Mouse (Mus musculus) heart, postnatal 0 days (tissue): ENCODE data around the gene Urb1. TPM values are rescaled to one million over a fixed set of nuclear protein-coding genes. Genes with fewer than 3 reads are reported as not detected.

Experiments
- ATAC-seq: fragments of 200-750 bp; cut with Nextera tagmentation; 2 replicates; pipeline ENCODE4 v1.8.0; 2017; ENCODE audit warnings: low read depth, moderate number of reproducible peaks, moderate library complexity; ENCODE audit not compliant: insufficient read depth
- DNase-seq: peaks from one replicate; pipeline ENCODE4 v3.0.0-alpha.2; 2016; ENCODE audit warnings: low spot score
- H3K27ac ChIP-seq: fragments of 300-500 bp; sonication (generic); 2 replicates; pipeline ENCODE4 v1.5.1; 2014; ENCODE audit warnings: low read depth, mild to moderate bottlenecking
- H3K27me3 ChIP-seq: fragments of 300-500 bp; sonication (generic); 2 replicates; pipeline ENCODE4 v1.6.1; 2014; ENCODE audit warnings: low read length, mixed read lengths; ENCODE audit not compliant: control insufficient read depth, insufficient read depth
- H3K36me3 ChIP-seq: fragments of 300-500 bp; sonication (generic); replicated peaks from 2 replicates; pipeline ENCODE4 v1.6.1; 2014; ENCODE audit warnings: low read length, mixed read lengths; ENCODE audit not compliant: control insufficient read depth, insufficient read depth
- H3K4me1 ChIP-seq: fragments of 300-500 bp; sonication (generic); 2 replicates; pipeline ENCODE4 v1.6.1; 2014; ENCODE audit warnings: antibody characterized with exemption; ENCODE audit not compliant: control insufficient read depth, insufficient read depth
- H3K4me2 ChIP-seq: fragments of 300-500 bp; sonication (generic); 2 replicates; pipeline ENCODE4 v1.6.1; 2014; ENCODE audit warnings: low read depth, mild to moderate bottlenecking, low read length, moderate library complexity
- H3K4me3 ChIP-seq: fragments of 300-500 bp; sonication (generic); 2 replicates; pipeline ENCODE4 v1.5.1; 2014; ENCODE audit warnings: low read depth, low read length
- H3K9ac ChIP-seq: fragments of 300-500 bp; sonication (generic); replicated peaks from 2 replicates; pipeline ENCODE4 v1.6.1; 2014; ENCODE audit warnings: low read depth, low read length, mixed read lengths
- H3K9me3 ChIP-seq: fragments of 300-500 bp; sonication (generic); replicated peaks from 2 replicates; pipeline ENCODE4 v1.6.1; 2016; ENCODE audit warnings: low read length; ENCODE audit not compliant: control insufficient read depth
- CTCF ChIP-seq: IDR thresholded peaks from 2 replicates; pipeline ENCODE4 v1.5.1; 2016; ENCODE audit warnings: antibody characterized with exemption, control low read depth, low read depth
- EP300 ChIP-seq: IDR thresholded peaks from 2 replicates; pipeline ENCODE4 v1.6.1; 2016; ENCODE audit warnings: antibody characterized with exemption, low read depth
- WGBS: fragments of 180-500 bp; shearing (Covaris S2); extraction: QIAGEN DNeasy Blood & Tissue Kit; methylation state at CpG from one replicate; pipeline ENCODE4 v1.1.7; 2014; 5-methylcytosine and 5-hydroxymethylcytosine counted together
- polyA plus RNA-seq: library from polyadenylated mRNA; unstranded; fragments of >200 nt; fragmentation: Nextera tagmentation; extraction: Ambion mirVana; gene quantifications from 2 replicates; pipeline ENCODE4 v1.2.1, GENCODE M21; 2015
- total RNA-seq: library from RNA; depleted of rRNA; stranded (reverse); fragments of >200 nt; gene quantifications from 2 replicates; pipeline ENCODE4 v1.2.3, GENCODE M21; 2014; ENCODE audit warnings: low replicate concordance

Gene Urb1
- total and polyA plus RNA-seq, 2 experiments from 2014 or later = 3.0 to 8.7 TPM

- TF ChIP-seq EP300 (no peak), CTCF (no peak)
- no peaks in the 10 kb centered on the region for H3K27me3 ChIP-seq
- H3K4me1 ChIP-seq = peaks cover 6% of the 10 kb centered on the region; the same call in 1 of the 2 replicates
- DNase-seq (no peak), ATAC-seq (no peak)
- no peak overlapping the region for H3K4me3 ChIP-seq
- no peak overlapping the region for H3K27ac ChIP-seq
- no peak overlapping the region for H3K4me2 ChIP-seq
- 82% methylated on average over 9 of the region's 9 CpGs for WGBS
- peaks cover 79% of the 10 kb centered on the region for H3K36me3 ChIP-seq
- no peak overlapping the region for H3K9ac ChIP-seq
- H3K9me3 ChIP-seq = no peaks in the 10 kb centered on the region
Observed at GRCm38 (mm10) chr16:90765195-90765877, 44.9 kb downstream of the Urb1 start.

GRCm38 (mm10) chr16:90760515-90760914, 49.7 kb downstream of the Urb1 start:
- peaks cover 58% of the 10 kb centered on the region for H3K36me3 ChIP-seq
- ATAC-seq = peak; percentile 82
- no peak overlapping the region for H3K4me2 ChIP-seq

DNA sequence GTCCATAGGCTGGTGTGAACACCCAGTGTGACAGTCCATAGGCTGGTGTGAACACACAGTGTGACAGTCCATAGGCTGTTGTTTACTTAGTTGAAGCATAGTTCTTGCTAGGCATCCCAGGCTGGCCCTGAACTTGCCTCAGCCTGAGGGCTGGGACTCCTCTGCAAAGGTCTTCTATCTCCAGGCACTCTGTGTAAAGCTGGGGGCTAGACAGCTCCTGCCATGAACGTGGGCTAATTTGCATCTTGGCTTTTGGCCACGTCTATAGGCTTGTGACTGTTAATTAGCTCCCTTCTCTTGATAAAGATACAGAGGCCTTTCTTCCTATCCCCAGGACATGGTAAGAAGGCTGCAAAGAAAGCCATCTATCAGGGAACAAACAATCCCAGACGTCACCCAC, 50.9 kb downstream of the Urb1 start:
- no peak overlapping the region for H3K4me2 ChIP-seq
- no peaks in the 10 kb centered on the region for H3K9me3 ChIP-seq
- WGBS = 62% methylated on average over 3 of the region's 3 CpGs
- ATAC-seq (no peak), DNase-seq (no peak)
- H3K27ac ChIP-seq = no peak overlapping the region
- H3K9ac ChIP-seq = no peak overlapping the region
- H3K27me3 ChIP-seq = no peaks in the 10 kb centered on the region
- no peak for TF ChIP-seq CTCF
- no peak overlapping the region for H3K4me3 ChIP-seq
- H3K36me3 ChIP-seq = peaks cover 62% of the 10 kb centered on the region
- peaks cover 10% of the 10 kb centered on the region; the same call in 1 of the 2 replicates for H3K4me1 ChIP-seq

More at GRCm38 (mm10) chr16:90760515-90760914, 49.7 kb downstream of the Urb1 start:
- no peak overlapping the region for H3K4me3 ChIP-seq
- no peak overlapping the region for H3K27ac ChIP-seq
- no peak for TF ChIP-seq EP300
- DNase-seq = peak; percentile 27
- 20% methylated on average over 4 of the region's 4 CpGs for WGBS
- H3K9me3 ChIP-seq = no peaks in the 10 kb centered on the region
- no peak overlapping the region for H3K9ac ChIP-seq
- peaks cover 10% of the 10 kb centered on the region; the same call in 1 of the 2 replicates for H3K4me1 ChIP-seq
- no peaks in the 10 kb centered on the region for H3K27me3 ChIP-seq

- ATAC-seq = no peak
- H3K4me3 ChIP-seq = no peak overlapping the region
- H3K4me2 ChIP-seq = no peak overlapping the region
- 87% methylated on average over 13 of the region's 13 CpGs for WGBS
- no peak overlapping the region for H3K27ac ChIP-seq
- DNase-seq = no peak
- H3K4me1 ChIP-seq = peaks cover 10% of the 10 kb centered on the region
- H3K27me3 ChIP-seq = no peaks in the 10 kb centered on the region
- no peak for TF ChIP-seq CTCF
- TF ChIP-seq EP300 = no peak
- no peak overlapping the region for H3K9ac ChIP-seq
- H3K9me3 ChIP-seq = no peaks in the 10 kb centered on the region
- peaks cover 47% of the 10 kb centered on the region for H3K36me3 ChIP-seq
Observed at GRCm38 (mm10) chr16:90753386-90753941, 56.7 kb downstream of the Urb1 start.

GRCm38 (mm10) chr16:90748169-90748568, 62.0 kb downstream of the Urb1 start:
- Histone ChIP-seq H3K27me3 (no peaks in the 10 kb centered on the region), H3K4me1 (peaks cover 17% of the 10 kb centered on the region), H3K4me2 (no peak overlapping the region), H3K9me3 (no peaks in the 10 kb centered on the region), H3K4me3 (no peak overlapping the region), H3K9ac (no peak overlapping the region), H3K27ac (no peak overlapping the region), H3K36me3 (peaks cover 16% of the 10 kb centered on the region)
- ATAC-seq (no peak), DNase-seq (no peak)
- TF ChIP-seq CTCF (no peak), EP300 (no peak)
- 87% methylated on average over 7 of the region's 7 CpGs for WGBS

- H3K9me3 ChIP-seq = no peaks in the 10 kb centered on the region
- H3K27ac ChIP-seq = peak overlapping the region; percentile 27
- H3K4me3 ChIP-seq = no peak overlapping the region
- H3K4me2 ChIP-seq = no peak overlapping the region
- no peak overlapping the region for H3K9ac ChIP-seq
- 42% methylated on average over 6 of the region's 6 CpGs for WGBS
- peaks cover 11% of the 10 kb centered on the region for H3K36me3 ChIP-seq
- H3K27me3 ChIP-seq = no peaks in the 10 kb centered on the region
- H3K4me1 ChIP-seq = peaks cover 17% of the 10 kb centered on the region
- no peak for TF ChIP-seq CTCF
- no peak for TF ChIP-seq EP300
- ATAC-seq = peak; percentile 37; the same call in 1 of the 2 replicates
- peak; percentile 46 for DNase-seq
Observed at GRCm38 (mm10) chr16:90747143-90747542, 63.1 kb downstream of the Urb1 start.
